Mouse (Mus musculus): ENCODE data around the gene Sh2b3. TPM values are rescaled to one million over a fixed set of nuclear protein-coding genes. Genes with fewer than 3 reads are reported as not detected.
"Not testable (repeated sequence)": the region's sequence is repeated elsewhere in the genome, so short reads cannot be mapped to it uniquely, and the experiment has no call there.

The Sh2b3 gene
- total RNA-seq (2021) = 10 to 100 TPM; 38.2 to 38.7 TPM

GRCm38 (mm10) chr5:121837441-121838340, at the start of gene Sh2b3:
Gene Sh2b3 (minus strand): TSS chr5:121837646.
- peak; percentile 71 to 73 for DNase-seq
- intact Hi-C loops (cut with DNase I) = no loop called here

- no peak for DNase-seq
- intact Hi-C loops (cut with DNase I) = no loop called here
Measured at GRCm38 (mm10) chr5:121883356-121883755, 45.9 kb upstream of the Sh2b3 start.

- peak; percentile 36 to 67 for DNase-seq
- intact Hi-C loops (cut with DNase I) = no loop called here
Measured at GRCm38 (mm10) chr5:121879211-121879610, 41.8 kb upstream of the Sh2b3 start.

DNA sequence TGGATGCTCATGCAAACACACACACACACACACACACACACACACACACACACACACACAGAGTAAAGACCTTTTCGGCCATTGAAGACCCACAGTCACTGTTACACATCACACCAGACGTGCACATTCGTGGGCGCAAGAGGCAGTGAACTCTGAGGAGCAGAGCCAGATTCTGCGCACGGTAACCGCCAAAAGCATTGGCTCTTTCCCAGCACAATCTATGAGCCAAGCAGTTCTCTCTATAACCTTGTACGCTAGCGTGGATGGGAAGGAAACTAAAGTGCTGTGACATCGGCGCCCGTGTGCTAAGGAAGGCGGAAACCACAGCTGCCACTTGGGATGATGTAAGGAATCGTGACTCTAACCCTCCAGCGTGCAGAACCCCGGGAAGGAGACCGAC, 41.3 kb upstream of the Sh2b3 start:
- DNase-seq = peak; percentile 50 to 62
- intact Hi-C loops (cut with DNase I) = no loop called here

- no peak for DNase-seq
- intact Hi-C loops (cut with DNase I) = no loop called here
Measured at GRCm38 (mm10) chr5:121876901-121877300, 39.5 kb upstream of the Sh2b3 start.

DNA sequence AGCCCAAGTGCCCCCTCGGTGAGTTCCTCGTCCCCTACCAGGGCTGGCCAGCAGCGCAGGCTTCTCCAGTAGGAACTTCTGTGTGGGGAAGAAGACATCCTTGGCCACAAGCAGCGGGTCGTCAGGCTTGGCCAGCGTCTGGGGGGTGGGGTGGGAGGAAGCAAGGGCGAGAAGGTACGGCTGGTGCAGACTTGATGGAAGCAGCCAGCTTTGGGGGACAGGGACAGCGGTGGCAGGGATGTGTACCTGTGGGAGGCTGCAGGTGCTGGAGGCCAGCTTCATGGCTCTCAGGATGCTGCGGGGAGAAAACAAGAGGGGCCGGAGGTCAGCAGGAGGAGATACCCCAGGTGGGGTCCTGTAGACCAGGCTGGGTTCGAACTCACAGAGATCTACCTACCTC, 37.6 kb upstream of the Sh2b3 start:
- no peak for DNase-seq
- intact Hi-C loops (cut with DNase I) = no loop called here

- peak; percentile 85 to 93 for DNase-seq
- intact Hi-C loops (cut with DNase I) = loop anchor here (1.0 kb wide), 2 partner anchors 186 to 217 kb away; no protein-coding TSS in a partner anchor
Measured at GRCm38 (mm10) chr5:121872158-121872557, 34.7 kb upstream of the Sh2b3 start.

DNA sequence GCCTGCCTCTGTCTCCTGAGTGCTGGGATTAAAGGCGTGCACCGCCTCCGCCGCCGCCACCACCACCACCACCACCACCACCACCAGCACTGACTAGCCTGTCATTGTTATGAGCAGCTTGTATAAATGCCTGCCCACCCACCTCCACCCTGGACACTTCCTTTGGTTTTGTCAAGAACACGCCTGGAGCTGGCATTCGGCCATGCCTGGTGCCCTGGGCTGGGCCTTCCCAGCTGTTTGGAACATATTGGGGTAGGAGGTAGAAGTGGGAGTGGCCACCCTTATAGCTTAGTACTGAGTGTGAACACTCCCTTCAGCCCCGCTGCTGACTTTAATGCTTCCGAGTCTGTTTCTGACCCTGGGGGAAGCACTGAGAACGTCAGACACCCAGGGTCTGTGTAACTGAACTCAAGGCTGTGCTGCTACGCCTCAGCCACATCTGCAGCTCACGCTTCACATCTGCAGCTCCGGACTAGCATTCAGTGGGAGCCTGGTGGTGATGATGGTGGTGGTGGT, 34.1 kb upstream of the Sh2b3 start:
- intact Hi-C loops (cut with DNase I) = loop anchor here (1.0 kb wide), 2 partner anchors 187 to 218 kb away; no protein-coding TSS in a partner anchor
- DNase-seq = no peak

DNA sequence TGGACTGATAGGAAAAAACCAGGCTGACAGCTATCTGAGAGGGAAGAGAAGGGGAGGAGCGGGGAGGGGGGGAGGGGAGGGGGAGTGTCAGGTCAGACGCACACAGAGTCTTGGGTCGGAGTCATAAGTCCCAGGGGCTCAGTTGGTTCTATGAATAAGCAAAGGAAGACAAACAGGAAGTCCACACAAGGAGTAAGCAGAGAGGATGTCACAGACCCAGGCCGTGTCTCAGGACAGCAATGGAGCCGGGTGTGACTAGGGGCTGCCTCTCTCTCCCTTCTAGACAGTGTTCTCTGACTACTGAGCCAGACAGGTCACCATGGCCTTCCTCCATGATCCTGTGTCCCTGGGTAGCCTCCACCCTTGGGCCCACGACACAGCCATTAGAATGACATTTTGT, 33.4 kb upstream of the Sh2b3 start:
- DNase-seq = no peak
- intact Hi-C loops (cut with DNase I) = no loop called here

DNA sequence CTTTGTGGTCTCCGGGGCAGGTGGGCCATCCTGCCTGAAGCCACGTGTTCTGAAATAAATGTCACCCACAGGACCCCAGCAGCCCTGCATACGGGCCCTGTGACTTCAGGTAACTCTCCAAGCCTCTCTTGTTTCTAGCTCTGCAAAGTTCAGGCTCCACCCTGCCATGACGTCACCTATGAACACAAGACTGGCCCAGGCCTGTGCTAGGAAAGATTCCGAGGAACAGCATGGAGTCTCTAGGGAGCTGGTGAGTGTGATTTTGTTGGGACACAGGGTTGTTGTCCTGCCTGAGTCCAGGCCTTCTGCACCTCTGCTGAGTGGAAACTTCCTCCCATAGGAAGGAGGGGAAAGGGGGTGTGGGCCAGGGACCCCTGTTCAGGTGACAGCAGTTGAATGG, 30.5 kb upstream of the Sh2b3 start:
- intact Hi-C loops (cut with DNase I) = no loop called here
- peak in 1 of 2 experiments; percentile 35 for DNase-seq

GRCm38 (mm10) chr5:121864330-121864729, 26.9 kb upstream of the Sh2b3 start:
- intact Hi-C loops (cut with DNase I) = no loop called here
- no peak for DNase-seq

DNA sequence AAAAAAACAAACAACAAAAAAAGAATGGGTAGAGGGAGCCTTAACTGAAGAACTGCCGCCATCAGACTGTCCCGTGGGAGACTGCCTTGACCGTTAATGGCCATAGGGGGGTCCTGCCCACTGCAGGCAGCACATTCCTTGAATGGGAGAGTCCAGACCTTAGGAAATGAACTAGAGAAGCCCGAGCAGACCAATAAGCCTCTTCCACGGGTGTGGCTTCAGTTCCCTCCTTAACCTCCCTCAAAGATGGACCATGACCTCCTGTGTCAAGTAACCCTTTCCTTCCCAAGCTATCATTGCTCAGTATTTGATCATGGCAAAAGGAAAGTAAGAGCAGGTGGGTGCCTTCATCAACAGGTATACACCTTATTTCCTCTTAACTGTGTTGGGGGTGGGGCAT, 24.5 kb upstream of the Sh2b3 start:
- DNase-seq = no peak

GRCm38 (mm10) chr5:121858427-121858826, 21.0 kb upstream of the Sh2b3 start:
- no peak for DNase-seq
- intact Hi-C loops (cut with DNase I) = no loop called here

More for the DNA sequence above, 24.5 kb upstream of the Sh2b3 start:
- intact Hi-C loops (cut with DNase I) = no loop called here

DNA sequence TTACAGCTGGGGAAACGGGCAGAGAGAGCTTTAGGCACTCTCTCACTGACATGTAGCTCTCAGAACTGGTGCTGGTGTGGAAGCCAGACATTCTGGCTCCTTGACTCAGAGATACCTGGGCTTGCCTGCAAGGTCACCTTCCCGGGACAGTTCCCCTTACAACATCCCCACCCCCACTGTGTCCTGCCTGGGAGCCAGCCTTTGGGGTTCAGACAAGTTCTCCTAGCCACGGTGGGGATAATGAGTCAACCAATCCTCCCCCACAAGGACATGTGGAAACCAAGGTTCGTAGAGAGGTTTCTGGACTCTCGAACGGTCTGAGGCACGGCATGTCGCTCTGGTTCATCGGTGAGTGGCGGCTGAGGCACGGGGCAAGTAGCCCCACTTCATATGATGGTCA, 19.3 kb upstream of the Sh2b3 start:
- intact Hi-C loops (cut with DNase I) = no loop called here
- DNase-seq = peak; percentile 35 to 39

DNA sequence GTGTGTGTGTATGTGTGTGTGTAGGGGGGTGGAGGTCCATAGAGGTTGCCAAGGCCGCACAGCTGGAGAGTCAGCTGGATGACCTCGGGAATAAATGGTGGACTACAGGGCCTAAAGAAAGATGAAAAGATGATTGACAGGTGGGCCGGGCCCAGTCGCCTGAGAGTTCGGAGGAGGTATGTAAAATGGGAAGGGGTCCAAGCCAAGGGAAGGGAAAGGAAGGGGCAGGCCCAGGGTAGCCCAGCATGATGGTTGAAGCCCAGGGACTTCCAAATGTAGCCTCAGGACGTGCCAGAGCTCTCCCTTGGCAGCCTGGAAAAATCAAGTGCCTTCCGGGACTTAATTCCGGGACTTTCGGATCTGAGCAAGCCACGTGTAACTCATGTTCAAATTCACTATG, 17.3 kb upstream of the Sh2b3 start:
- DNase-seq = peak; percentile 11 to 30
- intact Hi-C loops (cut with DNase I) = no loop called here

DNA sequence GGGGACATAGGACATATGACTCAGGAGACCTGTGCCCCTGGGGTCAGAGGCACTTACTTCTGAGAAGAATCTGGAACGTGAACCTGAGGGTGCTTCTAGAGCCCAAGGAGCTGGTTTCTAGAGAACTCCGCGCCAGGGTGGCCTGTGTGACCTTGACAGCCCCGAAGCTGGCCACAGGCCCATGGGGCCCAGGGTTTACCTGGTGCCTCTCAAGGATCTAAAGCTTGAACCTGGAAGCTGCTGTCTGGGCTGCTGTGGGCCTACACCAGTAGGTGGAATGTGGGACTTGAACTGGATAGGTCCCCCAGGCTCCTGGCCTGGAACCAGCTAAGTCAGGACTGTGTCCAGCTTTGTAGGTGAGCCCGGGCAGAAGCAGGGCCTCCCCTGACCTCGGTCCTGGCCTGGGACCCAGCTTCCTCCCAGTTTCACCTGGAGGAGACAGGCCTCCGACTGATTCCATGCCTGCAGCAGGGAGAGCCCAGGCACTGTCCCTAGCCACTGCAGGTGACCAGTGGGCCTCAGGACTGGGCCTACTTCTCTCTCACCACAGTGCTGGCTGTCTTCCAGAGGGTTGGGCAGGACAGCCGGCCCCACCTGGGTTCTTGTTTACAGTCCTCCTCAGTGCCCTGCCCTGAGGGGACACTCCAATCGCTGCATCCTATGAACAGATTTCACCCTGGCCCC, 16.1 kb upstream of the Sh2b3 start:
- intact Hi-C loops (cut with DNase I) = no loop called here
- peak; percentile 42 to 48 for DNase-seq

GRCm38 (mm10) chr5:121849478-121850349, 12.3 kb upstream of the Sh2b3 start:
- intact Hi-C loops (cut with DNase I) = loop anchor here (10.0 kb wide), 1 partner anchor 55 kb away; no protein-coding TSS in a partner anchor
- DNase-seq = no peak

DNA sequence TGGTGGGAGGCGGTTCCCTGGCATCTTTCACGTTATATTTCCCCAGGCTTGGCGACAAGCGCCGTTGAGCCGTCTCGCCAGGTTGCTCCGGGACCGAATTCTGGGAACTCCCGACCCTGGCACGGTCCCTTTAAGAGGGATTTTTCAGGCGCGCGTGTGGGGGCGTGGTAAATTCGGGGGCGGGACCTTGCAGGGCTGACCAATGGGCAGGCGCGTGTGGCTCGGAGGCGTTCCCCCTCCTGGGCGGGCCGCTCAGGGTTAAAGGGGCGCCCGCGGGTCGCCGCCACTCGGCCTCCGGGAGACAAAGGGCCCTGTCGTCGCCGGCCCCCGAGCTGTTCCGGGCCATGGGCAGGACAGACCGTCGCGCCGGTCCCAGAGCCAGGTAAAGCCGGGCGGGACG, 11.3 kb upstream of the Sh2b3 start, which contains the start of gene Pheta1:
Pheta1 (plus strand) TSS at position 242 of the 400 bp plus-strand sequence.
- intact Hi-C loops (cut with DNase I) = loop anchor here (10.0 kb wide), 1 partner anchor 54 kb away; no protein-coding TSS in a partner anchor
- DNase-seq = peak; percentile 94 to 96

DNA sequence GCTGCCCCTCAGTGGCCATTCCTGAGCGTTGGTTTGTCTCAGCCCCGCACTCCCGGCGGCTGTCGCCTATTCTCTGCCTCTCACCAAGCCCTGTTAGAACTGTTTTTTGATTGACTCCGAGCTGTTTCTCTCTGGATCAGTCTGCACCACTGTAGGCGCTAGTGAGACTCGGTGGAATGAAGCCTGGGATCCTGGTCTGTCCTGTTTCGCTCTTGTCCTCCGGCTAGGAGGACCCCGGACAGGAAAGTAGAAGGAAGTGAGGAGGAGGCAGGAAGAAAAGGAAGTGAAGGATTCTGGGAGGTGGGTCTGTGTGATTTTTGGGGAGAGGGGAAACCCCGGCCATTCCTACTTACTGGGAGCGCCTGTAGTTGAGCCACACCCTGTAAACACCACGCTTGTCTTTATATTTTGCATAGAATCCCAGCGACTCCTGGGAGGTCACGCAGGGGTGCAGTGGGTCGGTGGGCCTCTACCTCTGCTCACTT, 10.6 kb upstream of the Sh2b3 start:
- intact Hi-C loops (cut with DNase I) = loop anchor here (10.0 kb wide), 1 partner anchor 53 kb away; no protein-coding TSS in a partner anchor
- peak; percentile 76 to 80 for DNase-seq

- DNase-seq = not testable (repeated sequence)
- intact Hi-C loops (cut with DNase I) = loop anchor here (10.0 kb wide), 1 partner anchor 52 kb away; no protein-coding TSS in a partner anchor
Measured at GRCm38 (mm10) chr5:121847269-121847668, 9.8 kb upstream of the Sh2b3 start.
